Mouse (Mus musculus) gastrocnemius, postnatal 4 days (tissue): ENCODE measurements around the gene Nlrp10. TPM values are rescaled to one million over a fixed set of nuclear protein-coding genes. Genes with fewer than 3 reads are reported as not detected.

Experiments used
- DNase-seq, 2 experiments: peaks; one replicate each; pipeline ENCODE4 v3.0.0; 2021 to 2022; ENCODE audit warnings: low spot score in 2 of 2, mixed read lengths in 2 of 2
- long read RNA-seq, 2 experiments: library from polyadenylated mRNA; stranded (forward); transcript quantifications; one replicate each; pipeline ENCODE4 v2.0.0; 2021
- total RNA-seq, 2 experiments: library from RNA; stranded (reverse); gene quantifications; 2 replicates each; pipeline ENCODE4 v1.2.3; 2021

The Nlrp10 gene
- under 1 TPM; 0.44 to 0.47 TPM for total RNA-seq
- long read RNA-seq, experiment 1, full-length matches to known transcripts = 3 of 3 reads
- long read RNA-seq, experiment 1, partial matches to known transcripts = 0 of 3 reads
- long read RNA-seq, experiment 1, other reads (novel, unspliced or antisense) = 0 of 3 reads
- long read RNA-seq, experiment 2 = 0 reads

DNA sequence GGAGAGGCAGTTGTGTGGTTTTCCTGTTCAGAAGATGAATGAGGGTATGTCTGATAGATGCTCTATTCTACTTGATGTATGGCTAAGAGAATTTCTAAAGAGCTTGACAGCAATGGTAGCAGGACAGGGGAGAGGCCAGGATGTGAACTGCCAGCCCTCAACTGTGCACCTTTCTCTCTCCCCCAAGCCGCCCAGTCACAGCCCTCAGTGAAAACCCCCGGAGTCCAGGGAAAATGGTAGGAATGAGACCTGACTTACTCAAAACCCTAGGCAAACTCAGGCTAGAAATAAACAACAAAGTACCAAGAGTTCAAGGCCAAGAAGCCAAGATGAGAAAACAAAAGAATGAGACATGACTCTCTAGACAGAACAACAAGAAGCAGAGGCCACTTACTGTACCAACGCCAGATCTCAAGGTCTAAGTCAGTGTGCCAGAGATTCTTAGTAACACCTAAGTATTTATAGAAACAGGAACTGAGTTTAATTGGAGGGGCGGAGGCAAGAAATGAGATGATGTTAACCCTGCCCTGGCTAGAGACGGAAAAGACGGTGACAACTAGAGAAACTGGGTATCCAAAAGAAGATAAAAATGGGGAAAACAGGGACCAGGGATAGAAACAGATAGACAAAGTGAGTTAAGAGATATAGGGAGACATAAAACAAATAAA is at the start of gene Nlrp10:
Gene Nlrp10 (minus strand): TSS at position 453 of the 668 bp plus-strand sequence.
- DNase-seq = no peak

DNA sequence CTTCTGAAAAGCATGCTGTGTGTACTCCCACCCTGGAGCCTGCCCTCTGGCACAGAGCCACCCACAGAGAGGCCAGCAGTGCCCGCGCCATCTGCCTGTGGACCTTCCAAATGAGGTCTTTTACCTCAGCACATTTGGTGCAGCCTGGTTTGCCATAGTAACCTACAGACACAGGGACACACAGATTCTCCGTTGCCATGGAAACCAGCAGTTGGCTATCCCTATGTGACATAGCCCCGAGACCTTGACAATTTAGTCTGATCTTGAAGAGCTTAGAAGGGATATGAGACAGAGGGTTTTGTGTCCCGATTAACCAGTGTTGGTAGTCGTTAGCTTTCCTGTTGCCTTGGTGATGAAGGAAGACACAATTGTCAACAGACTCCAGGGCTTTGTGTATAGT is 42.3 kb upstream of the Nlrp10 start:
- no peak for DNase-seq

DNA sequence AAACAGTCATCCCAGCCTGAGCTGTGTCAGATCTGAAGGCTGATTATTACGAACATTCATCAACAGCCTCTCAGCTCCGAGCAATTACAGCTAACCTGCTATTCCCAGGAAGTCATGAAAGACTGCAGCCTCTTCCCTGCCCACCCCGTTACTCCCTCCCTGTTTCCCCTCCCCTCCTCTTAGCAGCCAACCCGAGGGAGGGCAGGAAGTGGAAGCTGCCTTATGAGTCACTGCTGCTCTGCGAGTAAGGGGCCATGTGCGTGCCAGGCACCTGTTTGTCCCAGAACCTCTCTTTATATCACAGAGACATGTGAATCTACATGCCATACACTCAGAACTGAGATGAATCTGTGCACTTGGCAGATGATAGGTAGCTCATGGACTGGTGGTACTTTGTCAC is 38.2 kb upstream of the Nlrp10 start:
- no peak for DNase-seq

DNA sequence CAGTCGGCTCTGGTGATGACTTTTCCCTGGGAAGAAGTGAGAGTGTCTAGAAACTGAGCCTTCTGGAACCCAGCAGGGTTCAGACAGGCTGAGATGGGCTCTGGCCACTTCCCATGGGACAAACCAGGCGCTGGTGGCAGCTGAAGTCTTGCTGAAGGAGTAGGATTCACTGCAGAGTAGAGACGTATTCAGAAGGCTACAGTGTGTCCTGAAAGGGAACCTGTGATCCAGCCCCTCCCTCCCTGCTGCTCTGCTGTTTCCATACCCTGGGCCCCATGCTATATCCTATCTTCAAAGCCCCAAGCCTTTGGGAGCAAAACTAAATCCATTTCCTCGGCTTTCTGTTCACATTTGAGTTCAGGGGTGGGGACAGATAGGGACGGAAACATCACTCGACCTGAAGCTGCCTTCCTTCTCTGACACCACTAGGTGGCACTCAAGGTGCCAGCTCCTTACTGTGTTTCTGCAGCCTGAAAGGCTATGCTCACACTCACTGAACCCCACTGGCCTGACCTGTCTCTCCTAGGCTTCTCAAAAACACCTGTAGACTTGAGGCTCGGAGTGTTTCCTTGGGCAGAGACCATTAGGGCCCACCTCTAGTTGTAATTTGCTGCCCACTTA is 36.9 kb upstream of the Nlrp10 start:
- DNase-seq = peak in 1 of 2 experiments; percentile 36

DNA sequence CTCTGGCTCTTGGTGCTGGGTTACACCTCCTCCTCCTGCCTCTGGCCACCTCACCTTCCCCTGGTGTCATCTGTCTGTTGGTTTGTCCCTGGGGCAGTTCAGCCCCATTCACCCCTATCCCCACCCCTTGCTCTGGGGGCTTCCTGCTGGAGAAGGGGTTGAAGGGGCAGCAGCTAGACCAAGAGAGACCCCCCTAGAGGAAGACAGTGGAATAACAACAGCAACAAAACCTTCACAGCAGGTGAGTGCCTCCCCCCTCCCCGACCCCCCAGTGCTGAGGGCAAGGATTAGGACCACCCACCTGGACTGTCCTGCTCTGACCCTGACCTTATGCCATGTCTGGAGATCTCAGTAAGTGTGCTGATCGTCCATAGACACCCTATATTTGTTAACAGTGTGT is 36.0 kb upstream of the Nlrp10 start:
- DNase-seq = no peak

DNA sequence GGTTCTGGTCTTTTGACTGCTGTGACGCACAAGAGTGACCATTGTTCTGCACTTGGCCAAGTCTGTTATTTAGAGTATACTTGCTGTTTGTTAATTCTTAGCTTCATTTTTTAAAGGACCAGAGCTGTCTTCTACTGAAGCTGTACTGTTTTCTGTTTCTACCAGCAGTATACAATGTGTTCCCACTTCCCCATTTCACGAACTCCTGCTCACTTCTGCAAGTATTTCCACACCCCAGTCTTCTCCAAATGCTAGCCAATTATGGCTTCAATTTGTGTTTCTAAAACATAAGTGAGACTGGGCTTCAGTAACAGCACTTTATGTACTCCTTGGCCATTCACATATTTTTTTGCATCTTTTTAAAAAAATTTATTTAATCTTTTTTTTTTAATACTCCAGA is 27.8 kb upstream of the Nlrp10 start:
- DNase-seq = no peak

DNA sequence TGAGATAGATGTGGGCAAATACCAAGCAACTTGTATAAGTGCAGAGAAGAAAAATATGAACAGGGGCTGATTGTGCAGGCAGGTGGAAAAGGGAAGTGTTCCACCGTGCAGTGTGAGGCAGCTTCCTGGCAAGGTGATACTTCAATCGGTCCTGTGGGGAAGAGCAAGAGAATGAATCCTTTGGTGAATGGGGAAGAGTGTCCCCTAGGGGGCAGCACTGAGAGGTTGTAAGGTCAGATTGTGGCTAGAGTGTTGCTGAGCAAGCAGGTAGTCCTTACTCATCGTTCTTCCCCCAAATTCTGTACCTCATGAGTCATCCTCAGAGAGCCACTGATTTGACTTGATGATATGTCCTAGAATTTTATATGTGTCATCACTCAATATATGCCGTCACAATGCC is 24.2 kb upstream of the Nlrp10 start:
- DNase-seq = no peak

DNA sequence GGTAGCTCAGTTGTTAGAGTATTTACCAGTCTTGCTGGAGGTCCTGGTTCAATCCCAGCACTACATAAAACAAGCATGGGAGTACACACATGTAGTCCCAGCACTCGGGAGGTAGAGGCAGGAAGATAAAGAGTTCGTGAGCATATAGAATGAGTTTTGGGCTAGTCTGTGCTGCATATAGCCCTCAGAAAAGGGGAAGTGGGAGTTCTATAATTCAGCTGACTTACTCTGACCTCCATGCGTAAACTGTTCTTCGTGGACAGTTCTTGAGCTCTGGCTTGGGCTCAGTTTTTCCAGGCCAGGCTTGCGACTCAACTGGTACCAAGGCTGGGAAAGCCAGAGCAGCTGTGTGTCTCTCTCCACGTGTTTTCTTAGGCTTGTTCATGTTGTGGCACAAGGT is 22.8 kb upstream of the Nlrp10 start:
- DNase-seq = no peak

DNA sequence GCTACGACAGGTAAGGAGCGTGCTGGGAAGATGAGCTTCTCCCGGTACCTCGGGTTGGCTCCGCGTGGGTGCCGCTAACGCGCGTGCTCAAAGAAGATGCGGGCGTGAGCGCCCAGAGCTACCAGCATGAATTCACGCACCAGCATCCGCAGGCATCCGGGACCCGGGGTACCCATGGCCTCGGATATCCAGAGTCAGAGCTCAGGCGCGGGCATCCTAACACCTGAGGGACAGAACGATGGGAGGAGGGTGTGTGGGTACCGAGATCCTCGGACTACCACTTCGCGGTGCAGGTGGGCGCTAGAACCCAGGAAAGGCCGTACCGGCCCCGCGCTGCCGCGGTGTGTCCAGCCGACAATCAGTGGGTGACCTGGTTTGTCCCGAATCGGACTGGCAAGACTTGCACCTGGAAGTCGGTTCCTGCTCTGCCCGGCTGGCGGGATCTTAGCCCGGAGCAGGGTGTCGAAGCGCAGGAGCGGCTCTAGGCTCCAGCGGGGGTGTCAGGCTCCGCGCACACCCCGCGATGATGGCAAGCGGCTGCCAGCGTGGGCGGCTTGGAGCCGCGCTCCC is 20.9 kb upstream of the Nlrp10 start:
- DNase-seq = peak in 1 of 2 experiments; percentile 13

DNA sequence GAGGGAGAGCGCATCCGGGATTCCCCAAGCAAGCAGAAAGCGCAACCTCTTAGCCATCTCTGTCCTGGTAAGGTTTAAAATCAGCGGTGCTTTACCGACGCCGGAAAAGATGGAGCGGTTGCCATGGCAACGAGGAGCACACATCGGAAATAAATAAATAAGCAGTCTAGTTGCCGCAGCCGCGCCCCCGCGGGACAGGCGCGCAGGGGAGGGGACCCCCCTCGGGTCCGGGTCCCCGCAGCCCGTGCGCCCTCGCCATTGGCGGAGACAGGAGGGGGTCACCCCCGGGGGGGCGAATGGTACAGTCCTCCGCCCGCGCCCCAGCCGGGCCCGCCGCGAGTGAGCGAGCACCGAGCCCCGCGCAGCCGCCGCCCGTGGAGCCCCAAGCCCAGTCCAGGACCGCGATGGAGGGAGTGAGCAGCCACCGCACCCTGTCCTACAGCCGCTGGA is 20.4 kb upstream of the Nlrp10 start, which contains the start of gene Tub:
Gene Tub (plus strand): TSS at position 27 of the 450 bp plus-strand sequence.
- peak; percentile 25 to 38 for DNase-seq

DNA sequence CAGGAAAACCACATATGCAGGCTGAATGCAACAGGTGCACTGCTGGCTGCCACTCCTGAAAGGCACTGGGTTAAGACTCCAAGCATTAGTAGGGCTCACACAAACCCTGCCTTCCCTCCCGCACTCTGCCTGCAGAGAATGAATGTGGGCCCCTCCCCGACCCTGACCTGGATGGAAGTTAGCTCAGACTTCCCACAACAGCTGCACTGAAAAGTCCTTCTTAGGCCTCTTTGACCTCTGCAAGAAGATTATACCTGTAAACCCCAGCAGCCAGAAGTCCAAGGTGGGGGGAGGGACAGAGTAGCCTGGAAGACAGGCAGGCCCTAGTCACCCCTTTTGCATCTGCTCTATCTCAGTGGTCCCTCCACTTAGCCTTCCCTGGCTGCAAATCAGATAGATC is 19.3 kb upstream of the Nlrp10 start:
- DNase-seq = no peak

DNA sequence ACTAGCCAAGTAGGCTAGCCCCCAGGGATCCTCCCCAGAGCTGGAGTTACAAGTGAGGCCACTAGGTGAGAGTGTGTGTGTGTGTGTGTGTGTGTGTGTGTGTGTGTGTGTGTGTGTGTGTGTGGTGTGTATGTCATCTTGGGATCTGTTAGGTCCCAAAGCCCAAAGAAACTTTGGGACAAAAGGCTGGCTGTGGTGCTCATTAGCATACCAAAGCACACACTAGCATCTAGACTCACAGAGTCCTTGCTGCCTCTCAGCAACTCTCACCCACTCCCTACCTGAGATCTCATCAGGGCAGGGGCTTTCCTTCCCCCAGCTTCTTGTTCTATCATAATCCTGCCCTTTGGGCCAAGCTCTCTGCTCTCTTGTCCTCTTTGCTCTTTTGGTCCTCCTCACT is 18.6 kb upstream of the Nlrp10 start:
- no peak for DNase-seq

DNA sequence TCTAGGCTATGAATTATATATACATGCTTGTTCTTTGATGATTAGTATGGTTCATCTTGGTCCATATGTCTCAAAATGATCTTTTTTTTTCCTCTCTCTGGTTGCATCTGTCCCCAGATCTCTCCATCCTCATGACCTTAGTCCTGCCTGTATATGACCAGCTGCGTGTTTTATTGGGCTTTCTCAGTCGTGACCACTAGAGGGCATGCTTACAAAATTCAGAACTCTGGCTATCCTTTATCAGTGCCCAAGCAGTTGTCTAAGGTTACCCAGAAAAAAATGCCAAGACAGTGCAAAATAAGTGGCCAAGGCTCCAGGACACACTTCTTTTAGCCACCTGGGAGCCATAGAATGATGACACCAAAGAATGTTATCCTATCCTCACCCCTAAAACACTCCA is 14.0 kb upstream of the Nlrp10 start:
- peak in 1 of 2 experiments; percentile 13 for DNase-seq

DNA sequence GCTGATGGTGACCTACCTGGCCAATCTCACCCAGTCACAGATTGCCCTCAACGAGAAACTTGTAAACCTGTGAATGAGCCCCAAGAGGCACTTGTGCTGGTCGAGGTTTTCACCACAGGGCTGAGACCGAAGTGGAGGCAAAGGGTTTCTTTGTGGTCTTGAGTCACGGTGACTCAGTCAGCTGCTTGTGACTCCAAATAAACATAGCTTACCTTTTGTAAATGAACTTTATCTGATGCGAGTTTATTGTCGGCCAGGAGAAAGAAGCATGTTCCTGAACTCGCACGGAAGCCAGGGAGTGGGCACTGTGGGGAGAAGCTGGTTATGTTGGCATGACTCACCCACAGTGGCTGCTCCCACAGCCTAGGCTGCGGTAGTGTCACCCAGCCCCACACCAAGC is 11.5 kb upstream of the Nlrp10 start:
- DNase-seq = no peak

DNA sequence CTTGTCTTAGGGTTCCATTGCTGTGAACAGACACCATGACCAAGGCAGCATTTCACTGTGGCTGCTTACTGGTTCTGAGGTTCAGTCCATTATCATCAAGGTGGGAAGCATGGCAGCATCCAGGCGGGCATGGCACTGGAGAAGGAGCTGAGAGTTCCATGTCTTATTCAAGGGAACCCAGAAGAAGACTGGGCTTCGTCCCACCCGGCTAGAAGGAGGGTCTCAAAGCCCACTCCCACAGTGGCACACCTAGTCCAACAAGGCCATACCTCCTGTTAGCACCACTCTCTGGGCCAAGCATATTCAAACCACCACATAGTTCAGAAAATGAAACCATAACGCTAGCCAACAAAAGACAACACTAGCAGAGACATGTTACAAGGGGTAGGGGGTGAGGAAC is 6.6 kb upstream of the Nlrp10 start:
- no peak for DNase-seq

DNA sequence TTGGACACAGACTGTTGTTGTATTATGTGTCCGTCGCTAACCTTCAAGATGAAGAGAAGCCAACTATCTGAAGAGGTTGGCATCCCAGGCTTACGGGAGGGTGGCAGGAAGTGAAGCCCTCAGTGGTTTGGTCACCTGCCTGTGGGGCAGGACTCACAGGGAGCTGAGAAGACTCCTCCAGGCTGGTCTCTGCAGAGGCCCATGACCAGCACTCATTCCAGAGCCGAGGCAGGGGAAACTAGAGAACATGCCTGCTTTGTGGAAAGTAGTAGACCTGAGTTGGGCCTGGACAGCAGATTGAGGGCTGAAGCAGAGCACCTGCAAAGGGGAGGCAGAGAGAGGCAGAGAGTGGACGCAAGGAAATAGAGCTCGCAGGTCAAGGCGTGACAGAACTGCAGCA is 5.4 kb upstream of the Nlrp10 start:
- DNase-seq = no peak

DNA sequence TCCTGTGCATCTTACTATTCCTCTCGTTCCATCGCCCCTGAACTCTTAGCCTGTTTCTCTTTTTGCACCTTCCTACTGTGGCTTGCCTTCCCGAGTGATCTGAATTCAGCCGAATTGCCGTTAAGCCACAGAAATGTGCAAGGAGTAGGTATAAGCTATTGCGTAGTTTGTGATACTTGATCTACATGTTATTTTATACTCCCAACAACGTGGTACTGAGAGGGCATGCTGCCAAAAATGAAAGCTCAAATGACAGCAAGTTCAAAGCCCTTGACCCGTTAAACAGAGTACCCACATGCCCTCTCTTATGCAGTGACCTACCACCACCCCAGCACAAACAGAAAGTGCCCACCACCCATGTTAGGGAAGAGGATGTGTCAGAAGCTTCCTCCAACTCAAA is 4.9 kb upstream of the Nlrp10 start:
- no peak for DNase-seq

DNA sequence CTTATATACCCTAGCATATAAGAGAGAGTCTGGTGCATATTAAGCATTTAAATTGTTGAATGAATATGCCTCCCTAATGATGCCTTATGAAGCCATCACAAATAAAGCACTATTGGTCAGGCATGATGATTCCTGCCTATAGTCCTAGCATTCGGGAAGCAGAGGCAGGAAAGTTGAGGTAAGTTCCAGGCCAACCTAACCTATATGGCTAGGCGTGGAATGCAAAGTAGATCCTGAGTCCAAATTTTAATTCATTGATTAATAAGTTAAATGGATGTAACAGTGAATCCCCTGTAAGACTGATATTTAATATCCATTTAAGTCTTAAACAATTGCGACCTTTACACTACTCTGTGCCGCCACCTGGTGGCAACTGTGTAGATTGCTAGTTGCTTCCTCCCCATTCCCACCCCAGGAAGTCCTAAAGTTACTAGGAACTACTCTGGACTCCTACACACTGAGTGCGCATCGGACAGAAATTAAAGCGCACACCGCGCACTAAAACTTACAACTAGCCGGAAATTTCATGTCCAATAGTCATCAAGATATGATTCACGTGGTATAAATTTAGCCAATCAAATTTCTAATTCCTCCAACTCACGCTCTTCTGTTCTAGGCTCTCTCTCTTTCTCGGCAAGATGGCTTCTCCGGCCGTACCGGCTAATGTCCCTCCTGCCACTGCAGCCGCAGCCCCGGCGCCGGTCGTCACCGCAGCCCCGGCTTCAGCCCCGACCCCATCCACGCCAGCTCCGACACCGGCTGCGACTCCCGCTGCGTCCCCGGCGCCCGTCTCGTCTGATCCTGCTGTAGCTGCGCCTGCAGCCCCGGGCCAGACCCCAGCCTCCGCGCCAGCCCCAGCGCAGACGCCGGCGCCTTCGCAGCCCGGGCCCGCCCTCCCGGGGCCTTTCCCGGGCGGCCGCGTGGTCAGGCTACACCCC is 4.1 kb upstream of the Nlrp10 start, which contains the start of gene Eif3f:
Gene Eif3f (plus strand): TSS at position 624 of the 938 bp plus-strand sequence.
- peak; percentile 72 to 88 for DNase-seq

DNA sequence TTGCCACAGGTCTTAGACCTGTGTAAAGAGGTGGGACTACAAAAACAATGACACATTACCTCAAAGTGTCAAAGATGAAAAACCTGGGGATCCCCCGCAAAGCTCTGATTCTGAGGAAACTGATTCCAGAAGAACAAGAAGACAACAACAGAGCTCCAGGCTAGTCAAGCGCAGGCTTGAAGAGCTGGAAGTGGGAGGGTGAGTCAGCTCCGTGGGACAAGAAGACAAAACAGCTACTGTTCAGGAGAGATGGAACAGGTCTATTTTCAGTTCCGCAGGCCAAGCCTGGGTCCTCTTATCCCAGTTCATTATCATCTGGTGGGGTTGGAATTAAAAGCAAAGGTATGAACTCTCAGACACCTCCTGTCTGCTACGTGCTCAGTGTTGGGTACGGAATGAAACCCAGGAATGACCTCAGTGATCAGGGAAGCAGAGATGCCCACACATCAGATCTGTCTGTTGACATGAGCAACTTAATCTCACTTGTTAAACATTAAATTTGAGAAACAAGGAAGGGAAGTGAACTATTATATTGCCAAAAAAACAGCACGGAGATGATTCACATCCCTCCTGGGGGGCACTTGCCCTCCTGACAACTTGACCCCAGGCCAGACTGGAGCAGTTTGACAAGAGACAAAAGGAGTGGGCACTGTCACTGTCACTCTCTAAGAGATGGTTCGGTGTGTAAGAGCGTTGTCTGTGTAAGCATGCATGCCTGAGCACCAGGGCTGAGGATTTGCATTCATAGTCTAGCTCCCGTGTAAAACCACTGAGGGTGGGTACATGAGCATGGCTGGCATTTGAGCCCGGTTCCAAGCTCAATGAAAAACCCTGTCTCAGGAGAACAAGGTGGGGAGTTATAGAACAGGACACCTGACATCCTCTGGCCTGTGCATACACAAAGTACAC is 1.4 kb downstream of the Nlrp10 start:
- no peak for DNase-seq

DNA sequence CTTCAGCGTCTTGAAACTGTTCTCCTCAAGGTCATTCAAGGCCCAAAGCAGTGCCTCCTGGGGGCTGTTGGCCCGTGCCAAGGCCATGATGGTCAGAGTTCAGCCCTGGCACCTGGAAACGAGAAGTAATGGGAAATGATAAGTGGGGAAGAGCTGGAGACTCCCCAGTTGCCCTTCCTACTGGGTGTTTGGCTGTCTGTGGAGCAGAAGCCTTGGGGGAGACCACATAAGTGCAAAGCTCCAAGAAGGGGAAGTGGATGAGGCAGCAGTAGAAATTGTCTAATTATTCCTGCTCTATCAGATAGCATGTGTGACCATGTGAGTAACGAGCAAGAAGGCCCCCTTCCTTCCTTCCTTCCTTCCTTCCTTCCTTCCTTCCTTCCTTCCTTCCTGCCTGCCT is 2.9 kb downstream of the Nlrp10 start:
- DNase-seq = no peak
